Mouse (Mus musculus): ENCODE data around the gene Jup. TPM values are rescaled to one million over a fixed set of nuclear protein-coding genes. Genes with fewer than 3 reads are reported as not detected.

Jup gene
- polyA plus RNA-seq, 1 experiment: 48.2 TPM

- TF ChIP-seq POLR2A (IDR thresholded peaks at IDR 0.05; ENCODE audit: extremely low read depth, insufficient read depth, low read length) (no peak; the same call in 1 of the 2 replicates), CTCF (IDR thresholded peaks at IDR 0.05; ENCODE audit: extremely low read depth, insufficient read depth, low read length) (no peak)
- no peak overlapping the region for H3K4me3 ChIP-seq (ENCODE audit: insufficient read depth, low read length)
- peaks cover 3% of the 10 kb centered on the region; the same call in 1 of the 2 replicates for H3K4me1 ChIP-seq (ENCODE audit: control insufficient read depth, insufficient read depth, low read length)
- H3K27ac ChIP-seq (ENCODE audit: insufficient read depth, low read length): no peak overlapping the region
Measured at GRCm38 (mm10) chr11:100428612-100429199, 31.1 kb upstream of the Jup start.

GRCm38 (mm10) chr11:100426820-100427219 lies 29.3 kb upstream of the Jup start:
- no peak overlapping the region for H3K27ac ChIP-seq (ENCODE audit: insufficient read depth, low read length)
- TF ChIP-seq CTCF (IDR thresholded peaks at IDR 0.05; ENCODE audit: extremely low read depth, insufficient read depth, low read length): no peak
- TF ChIP-seq POLR2A (IDR thresholded peaks at IDR 0.05; ENCODE audit: extremely low read depth, insufficient read depth, low read length): no peak
- peaks cover 3% of the 10 kb centered on the region for H3K4me1 ChIP-seq (ENCODE audit: control insufficient read depth, insufficient read depth, low read length)
- no peak overlapping the region for H3K4me3 ChIP-seq (ENCODE audit: insufficient read depth, low read length)

- H3K27ac ChIP-seq (ENCODE audit: insufficient read depth, low read length): no peak overlapping the region
- H3K4me1 ChIP-seq (ENCODE audit: control insufficient read depth, insufficient read depth, low read length): peaks cover 3% of the 10 kb centered on the region
- no peak for TF ChIP-seq POLR2A (IDR thresholded peaks at IDR 0.05; ENCODE audit: extremely low read depth, insufficient read depth, low read length)
- TF ChIP-seq CTCF (IDR thresholded peaks at IDR 0.05; ENCODE audit: extremely low read depth, insufficient read depth, low read length): peak; percentile 60
Measured at GRCm38 (mm10) chr11:100425851-100426250, 28.3 kb upstream of the Jup start.

GRCm38 (mm10) chr11:100423836-100424235 lies 26.3 kb upstream of the Jup start:
- no peak overlapping the region for H3K4me3 ChIP-seq (ENCODE audit: insufficient read depth, low read length)
- peaks cover 3% of the 10 kb centered on the region for H3K4me1 ChIP-seq (ENCODE audit: control insufficient read depth, insufficient read depth, low read length)
- no peak for TF ChIP-seq CTCF (IDR thresholded peaks at IDR 0.05; ENCODE audit: extremely low read depth, insufficient read depth, low read length)
- no peak for TF ChIP-seq POLR2A (IDR thresholded peaks at IDR 0.05; ENCODE audit: extremely low read depth, insufficient read depth, low read length)
- no peak overlapping the region for H3K27ac ChIP-seq (ENCODE audit: insufficient read depth, low read length)

More at GRCm38 (mm10) chr11:100425851-100426250, 28.3 kb upstream of the Jup start:
- no peak overlapping the region for H3K4me3 ChIP-seq (ENCODE audit: insufficient read depth, low read length)

- H3K27ac ChIP-seq (ENCODE audit: insufficient read depth, low read length): no peak overlapping the region
- no peak overlapping the region for H3K4me3 ChIP-seq (ENCODE audit: insufficient read depth, low read length)
- no peaks in the 10 kb centered on the region; the same call in 1 of the 2 replicates for H3K4me1 ChIP-seq (ENCODE audit: control insufficient read depth, insufficient read depth, low read length)
- TF ChIP-seq POLR2A (IDR thresholded peaks at IDR 0.05; ENCODE audit: extremely low read depth, insufficient read depth, low read length): no peak
- TF ChIP-seq CTCF (IDR thresholded peaks at IDR 0.05; ENCODE audit: extremely low read depth, insufficient read depth, low read length): no peak
Measured at GRCm38 (mm10) chr11:100421537-100421936, 24.0 kb upstream of the Jup start.

GRCm38 (mm10) chr11:100414914-100415822 lies 17.6 kb upstream of the Jup start, which contains the start of gene Fkbp10:
Gene Fkbp10 (plus strand): TSS chr11:100415697.
- H3K4me3 ChIP-seq (ENCODE audit: insufficient read depth, low read length): peak within 1 kb of the TSS; percentile 70
- H3K27ac ChIP-seq (ENCODE audit: insufficient read depth, low read length): 0 out of 2 replicates have a peak within 1 kb of the TSS, but pooled peaks have one; percentile 54
- H3K4me1 ChIP-seq (ENCODE audit: control insufficient read depth, insufficient read depth, low read length): no peaks in the 10 kb centered on the region
- TF ChIP-seq POLR2A (IDR thresholded peaks at IDR 0.05; ENCODE audit: extremely low read depth, insufficient read depth, low read length): no peak
- TF ChIP-seq CTCF (IDR thresholded peaks at IDR 0.05; ENCODE audit: extremely low read depth, insufficient read depth, low read length): no peak

- Histone ChIP-seq H3K4me3 (ENCODE audit: insufficient read depth, low read length) (peak within 1 kb of the TSS; percentile 70), H3K27ac (ENCODE audit: insufficient read depth, low read length) (peak within 1 kb of the TSS; percentile 54; the same call in 1 of the 2 replicates), H3K4me1 (ENCODE audit: control insufficient read depth, insufficient read depth, low read length) (no peaks in the 10 kb centered on the region)
- TF ChIP-seq POLR2A (IDR thresholded peaks at IDR 0.05; ENCODE audit: extremely low read depth, insufficient read depth, low read length) (no peak), CTCF (IDR thresholded peaks at IDR 0.05; ENCODE audit: extremely low read depth, insufficient read depth, low read length) (peak; percentile 26; the same call in 1 of the 2 replicates)
Measured at GRCm38 (mm10) chr11:100414021-100414913, 16.7 kb upstream of the Jup start, which contains the start of gene P3h4. Gene P3h4 (minus strand): TSS chr11:100414836.

- H3K4me1 ChIP-seq (ENCODE audit: control insufficient read depth, insufficient read depth, low read length): no peaks in the 10 kb centered on the region
- no peak for TF ChIP-seq CTCF (IDR thresholded peaks at IDR 0.05; ENCODE audit: extremely low read depth, insufficient read depth, low read length)
- no peak for TF ChIP-seq POLR2A (IDR thresholded peaks at IDR 0.05; ENCODE audit: extremely low read depth, insufficient read depth, low read length)
- no peak overlapping the region for H3K27ac ChIP-seq (ENCODE audit: insufficient read depth, low read length)
- H3K4me3 ChIP-seq (ENCODE audit: insufficient read depth, low read length): peak overlapping the region; percentile 70
Measured at GRCm38 (mm10) chr11:100413541-100413940, 16.0 kb upstream of the Jup start.

- TF ChIP-seq POLR2A (IDR thresholded peaks at IDR 0.05; ENCODE audit: extremely low read depth, insufficient read depth, low read length) (no peak), CTCF (IDR thresholded peaks at IDR 0.05; ENCODE audit: extremely low read depth, insufficient read depth, low read length) (no peak)
- Histone ChIP-seq H3K4me1 (ENCODE audit: control insufficient read depth, insufficient read depth, low read length) (no peaks in the 10 kb centered on the region), H3K27ac (ENCODE audit: insufficient read depth, low read length) (peak overlapping the region; percentile 18; the same call in 1 of the 2 replicates), H3K4me3 (ENCODE audit: insufficient read depth, low read length) (no peak overlapping the region)
Measured at GRCm38 (mm10) chr11:100411736-100412135, 14.2 kb upstream of the Jup start.
